Mouse (Mus musculus) embryo, embryonic 9.5 days (tissue): ENCODE measurements at regions not wholly inside any gene's neighbourhood (a gene's known extent, or its start where the extent isn't known, plus 50 kb on each side); places are given as distances from the start of the nearest gene placed in this dataset.

Experiments
- DNase-seq: peaks from one replicate; pipeline ENCODE4 v3.0.0-alpha.2; 2017; ENCODE audit errors: extremely low spot score

DNA sequence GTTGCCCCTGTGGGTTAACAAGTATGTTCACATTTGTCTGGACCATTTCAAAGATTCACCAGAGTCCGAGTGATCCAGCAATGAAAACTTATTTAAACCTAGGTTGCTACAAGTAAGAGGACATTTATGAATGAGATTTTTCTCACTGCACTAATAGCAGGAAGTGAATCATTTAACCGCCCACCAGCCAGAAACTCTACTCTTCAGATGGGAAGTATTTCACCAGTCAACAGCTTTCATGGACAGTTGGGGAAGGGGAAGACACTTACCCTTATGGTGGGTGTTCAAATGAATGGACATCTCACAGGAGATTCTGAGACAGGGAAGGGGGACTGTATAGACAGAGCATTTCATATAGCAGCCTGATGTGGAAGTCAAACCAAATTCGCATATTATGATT is 113.7 kb upstream of the Cd180 start:
- no peak for DNase-seq

DNA sequence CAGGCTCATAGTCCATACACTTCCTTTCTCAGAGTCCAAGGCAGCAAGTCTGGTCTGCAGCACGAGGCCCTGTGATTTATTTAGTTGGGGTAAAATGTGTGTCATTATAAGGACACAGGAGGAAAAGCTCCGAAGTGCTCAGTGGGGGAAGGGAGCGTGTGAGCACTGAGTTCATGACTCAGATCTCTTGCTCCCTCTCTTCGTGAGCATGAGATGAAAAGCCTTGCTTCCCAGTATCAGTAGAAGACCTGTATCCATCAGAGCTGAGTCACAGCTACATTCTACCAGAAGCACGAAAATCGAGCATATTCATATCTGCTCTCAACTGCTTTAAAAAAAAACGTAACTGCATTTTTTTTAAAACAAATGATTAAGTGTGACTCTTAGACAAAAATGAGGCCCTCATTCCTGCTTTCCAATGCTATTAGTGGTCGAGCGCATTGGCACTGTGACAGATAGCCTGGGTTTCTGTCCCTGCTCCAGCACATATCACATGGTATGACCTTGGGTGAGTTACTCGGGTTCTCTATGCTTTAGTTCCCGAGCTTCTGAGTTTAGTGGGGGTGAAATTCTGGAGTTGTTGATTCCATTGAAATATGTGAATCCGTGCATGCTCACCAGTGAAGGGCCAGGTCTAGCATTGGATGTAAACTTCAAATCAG is 109.2 kb upstream of the Cd180 start:
- DNase-seq: no peak

DNA sequence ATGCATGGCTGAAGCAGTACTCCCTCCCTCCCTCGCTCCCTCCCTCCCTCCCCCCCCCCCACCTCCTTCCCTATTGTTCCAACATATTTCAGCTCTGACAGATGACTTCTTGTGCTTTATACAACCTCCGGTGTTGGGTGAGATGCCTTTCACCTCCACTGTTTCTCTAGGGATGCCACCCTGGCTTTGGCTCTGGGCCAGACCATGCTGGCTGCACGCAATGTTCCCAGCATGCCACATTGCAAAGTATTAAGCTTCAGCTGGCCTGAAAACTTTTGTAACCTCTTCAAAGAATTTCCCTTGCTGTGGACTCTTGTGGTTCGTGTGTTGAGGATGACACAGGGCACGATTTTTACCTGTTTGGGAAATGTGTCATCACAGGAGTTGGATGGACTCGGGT is 107.1 kb upstream of the Cd180 start:
- DNase-seq: no peak

DNA sequence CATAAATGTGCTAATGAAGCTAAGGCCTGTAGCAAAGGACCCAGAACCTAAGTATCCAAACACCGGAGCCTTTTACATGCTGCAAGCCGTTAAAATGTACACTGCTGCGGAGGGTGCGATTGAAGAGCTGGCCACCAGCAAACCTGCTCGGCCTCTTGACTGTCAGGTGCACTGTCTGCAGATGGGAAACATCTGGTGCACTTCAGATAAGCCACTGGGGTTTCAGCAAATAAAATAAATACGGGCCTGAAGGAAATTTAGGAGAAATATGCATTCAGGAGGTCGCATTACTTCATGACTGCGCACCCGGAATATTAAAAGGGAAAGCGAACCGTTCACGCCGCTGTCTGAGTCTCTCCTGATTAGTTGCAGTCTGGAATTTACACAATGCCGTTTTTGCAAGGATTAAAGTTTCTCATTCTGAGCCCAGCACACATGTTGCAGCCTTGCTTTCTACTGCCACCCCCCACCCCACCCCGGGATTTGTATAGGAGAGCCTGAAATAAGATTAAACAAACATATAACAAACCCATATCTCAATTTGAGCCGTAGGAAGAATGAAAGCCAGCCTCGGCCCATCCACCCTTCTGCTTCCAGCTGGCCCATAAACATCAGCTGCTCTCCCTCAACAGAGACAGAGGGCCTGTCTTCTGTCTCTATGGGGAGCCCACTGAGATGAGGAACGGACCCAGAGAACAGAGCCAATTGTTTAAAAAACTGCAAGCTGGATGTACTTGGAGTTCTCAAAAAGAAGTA is 103.5 kb upstream of the Cd180 start:
- no peak for DNase-seq

DNA sequence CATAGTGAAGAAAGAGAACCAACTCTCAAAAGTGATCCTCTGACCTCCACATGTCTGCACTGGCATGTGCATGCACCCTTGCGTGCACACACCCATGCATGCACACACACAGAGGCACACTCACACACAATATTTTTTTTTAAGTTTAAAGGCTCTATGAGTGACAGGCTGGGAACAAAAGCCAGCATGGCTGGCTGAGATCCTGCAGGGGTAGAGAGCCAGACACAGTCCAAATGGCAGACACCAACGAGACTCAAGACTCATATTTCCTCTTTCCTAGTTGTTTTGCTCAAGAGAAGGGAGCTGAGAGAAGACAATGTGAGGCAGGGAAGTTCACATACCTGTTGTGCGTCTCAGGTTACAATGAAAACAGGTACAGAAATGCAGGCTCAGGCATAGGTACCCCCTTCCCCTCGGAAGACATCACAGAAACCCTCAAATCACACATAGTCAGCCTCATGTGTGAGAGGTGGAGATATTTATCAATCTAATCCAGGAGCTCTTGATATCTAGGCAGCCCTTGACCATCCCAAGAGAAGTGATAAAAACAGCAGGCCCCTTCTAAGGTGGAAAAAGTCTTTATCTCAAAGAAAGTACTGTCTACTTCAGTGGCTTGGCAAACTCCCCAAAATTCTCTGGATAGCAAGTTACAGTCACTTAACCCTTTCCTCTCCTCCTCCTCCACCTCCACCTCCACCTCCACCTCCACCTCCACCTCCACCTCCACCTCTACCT is 101.4 kb upstream of the Cd180 start:
- DNase-seq: no peak

DNA sequence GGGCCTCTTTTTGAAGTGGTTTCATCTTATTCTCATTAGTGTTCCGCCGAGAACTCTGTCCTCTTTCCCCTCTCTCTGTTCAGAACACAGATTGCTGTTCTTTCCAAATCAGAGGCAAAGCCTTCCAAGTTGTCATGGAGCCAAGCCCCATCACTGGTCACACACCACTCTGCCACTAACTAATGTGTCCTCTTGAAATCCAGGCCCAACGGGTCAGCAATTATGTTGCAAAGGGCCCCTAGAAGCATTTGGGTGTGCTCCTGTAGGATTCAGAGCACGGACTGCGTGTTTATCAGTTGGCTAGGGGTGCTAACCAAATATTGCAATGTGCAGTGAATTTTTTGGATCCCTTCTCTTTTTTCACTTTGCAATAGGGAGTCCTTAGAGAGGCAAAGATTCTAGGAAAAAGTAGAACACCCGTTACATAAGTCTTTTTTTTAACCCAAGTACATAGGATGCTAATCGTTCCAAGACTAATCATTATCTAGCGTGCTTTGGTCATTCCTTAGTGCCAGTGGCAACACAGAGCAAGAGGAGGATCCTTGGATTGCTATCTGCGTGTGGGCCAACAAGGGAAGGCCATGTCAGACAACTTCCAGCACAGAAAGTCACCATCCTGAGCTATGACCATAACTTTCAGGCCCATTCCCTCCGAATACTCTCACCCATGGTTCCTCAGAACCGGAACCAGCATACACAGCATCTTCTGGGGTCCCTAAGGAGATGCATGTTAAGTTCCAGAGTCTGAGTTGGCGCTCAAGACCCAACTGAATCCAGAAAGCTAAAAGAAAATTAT is 99.8 kb upstream of the Cd180 start:
- DNase-seq: no peak

DNA sequence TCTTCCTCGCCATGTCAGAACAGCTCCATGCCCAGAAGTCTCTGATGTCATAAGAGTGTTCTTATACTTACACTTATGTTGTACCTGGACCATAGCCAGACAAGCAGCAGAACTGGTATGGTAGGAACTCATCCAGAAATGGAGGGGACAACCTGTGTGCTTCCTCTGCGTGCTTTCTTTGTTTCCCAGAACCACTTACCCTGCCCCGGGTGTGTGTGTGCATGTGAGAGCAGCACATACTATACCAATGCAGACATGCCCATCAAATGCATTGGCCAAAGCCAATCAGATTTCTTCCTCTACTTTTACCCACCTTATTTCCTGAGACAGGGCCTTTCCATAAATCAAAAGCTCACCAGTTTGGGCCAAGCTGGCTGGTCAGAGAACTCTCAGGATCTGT is 99.2 kb upstream of the Cd180 start:
- no peak for DNase-seq

DNA sequence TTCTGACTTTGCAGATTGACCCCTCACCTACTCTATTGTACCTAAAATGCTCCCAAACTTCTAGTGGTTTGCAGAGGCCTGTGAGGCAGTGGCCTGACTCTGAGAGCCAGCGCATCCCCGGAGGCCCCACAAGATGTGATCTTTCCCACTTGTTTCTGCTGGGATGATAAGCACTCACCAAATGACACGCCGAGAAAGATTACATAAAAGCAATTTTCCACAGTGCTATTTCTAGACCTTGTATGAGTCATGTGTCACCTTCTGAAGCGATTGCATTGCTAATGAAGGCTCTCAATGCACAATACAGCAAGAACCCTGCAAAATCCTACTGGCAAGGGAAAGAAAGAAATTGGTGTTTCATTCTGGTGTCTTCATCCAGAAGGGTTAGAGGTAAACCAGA is 97.8 kb upstream of the Cd180 start:
- no peak for DNase-seq

DNA sequence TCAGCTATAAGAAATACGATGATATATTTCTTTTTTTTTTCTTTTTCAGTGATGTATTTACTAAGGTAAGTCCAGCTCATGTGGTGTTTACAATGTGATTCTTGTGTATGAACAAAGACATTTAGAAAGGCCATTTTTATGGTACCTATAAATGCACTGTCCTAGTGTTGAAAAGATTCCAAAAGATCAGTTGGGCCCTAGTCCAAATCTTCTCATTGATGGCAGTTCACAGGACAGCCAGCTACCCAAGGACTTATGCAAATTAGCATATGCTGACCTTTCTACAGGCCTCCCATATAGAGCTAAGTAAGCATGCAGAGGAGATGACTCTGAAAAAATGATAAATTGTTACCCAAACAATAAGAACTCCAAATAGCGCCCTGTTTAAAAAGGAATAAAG is 97.3 kb upstream of the Cd180 start:
- no peak for DNase-seq

DNA sequence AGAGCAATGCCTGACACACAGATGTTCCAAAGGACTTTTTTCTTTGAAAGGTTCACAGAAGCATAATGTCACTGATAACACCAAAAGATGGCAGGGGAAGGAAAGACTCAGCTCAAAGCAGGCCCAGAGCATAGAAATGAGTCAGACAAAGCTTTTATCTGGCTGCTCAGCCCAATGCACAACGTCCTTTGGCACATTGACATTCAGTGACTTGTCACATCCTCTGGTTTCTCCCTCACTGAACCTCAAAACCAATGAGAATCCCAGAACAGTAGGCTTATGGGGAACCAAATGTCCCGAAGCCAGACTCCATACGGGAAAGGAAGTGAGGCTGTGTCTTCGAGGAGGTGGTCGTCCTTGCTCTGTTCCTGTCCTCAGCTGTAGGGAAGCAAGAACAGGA is 95.2 kb upstream of the Cd180 start:
- no peak for DNase-seq

DNA sequence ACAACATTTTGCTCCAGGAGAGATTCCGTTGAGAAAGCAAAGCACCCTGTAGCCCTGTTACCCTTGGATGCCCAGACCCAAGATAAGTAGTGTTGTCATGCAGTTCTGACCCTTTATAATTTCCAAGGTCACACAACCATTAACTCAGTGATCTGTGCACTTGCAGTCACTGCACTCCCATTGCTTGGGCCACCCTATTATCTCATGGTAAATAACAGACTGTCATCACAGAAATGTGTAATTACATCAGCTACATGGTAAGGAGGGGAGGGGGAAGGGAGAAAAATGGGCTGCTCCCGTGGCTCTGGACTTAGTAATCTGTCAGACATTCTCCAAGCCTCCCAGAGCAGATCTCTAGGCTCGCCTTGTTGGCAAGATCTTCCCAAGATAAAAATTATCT is 93.8 kb upstream of the Cd180 start:
- no peak for DNase-seq

DNA sequence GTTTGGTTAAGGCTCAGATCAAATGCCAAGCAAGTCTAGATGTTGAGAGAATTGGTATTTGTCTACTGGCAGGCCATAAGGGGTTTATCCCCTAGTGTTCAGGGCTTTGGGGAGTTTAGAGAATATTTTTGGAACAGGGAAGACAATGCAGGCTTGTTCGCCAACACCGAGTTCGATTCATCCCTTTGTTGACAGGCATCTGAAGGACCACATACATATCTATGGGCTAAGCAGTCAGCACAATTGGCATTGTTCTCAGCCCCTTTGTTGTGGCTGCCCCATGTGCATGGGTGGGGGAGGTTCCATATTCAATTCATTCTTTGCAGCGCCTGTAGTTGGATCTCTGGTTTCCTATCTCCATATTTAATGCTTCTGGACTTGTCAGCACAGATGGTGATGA is 93.3 kb upstream of the Cd180 start:
- DNase-seq: no peak

DNA sequence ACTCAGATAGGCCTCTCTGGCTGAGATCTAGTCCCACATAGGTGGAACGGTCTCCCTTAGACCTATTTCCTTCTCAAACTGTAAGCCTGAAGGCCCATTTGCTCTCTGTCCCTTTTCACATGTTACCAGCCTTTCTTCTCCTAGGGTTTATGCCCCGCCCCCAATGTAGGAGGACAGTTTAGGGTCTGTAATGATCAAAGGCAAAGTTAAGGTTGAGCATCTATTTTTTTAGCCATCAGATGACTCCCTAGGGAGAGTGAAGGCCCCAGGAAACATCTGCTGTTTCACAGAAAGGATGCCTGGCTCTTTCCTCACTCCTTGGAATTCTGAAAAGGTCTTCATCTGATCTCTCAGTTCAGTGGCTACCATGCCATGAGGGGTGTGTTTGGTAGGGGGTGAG is 68.9 kb upstream of the Cd180 start:
- DNase-seq: no peak

DNA sequence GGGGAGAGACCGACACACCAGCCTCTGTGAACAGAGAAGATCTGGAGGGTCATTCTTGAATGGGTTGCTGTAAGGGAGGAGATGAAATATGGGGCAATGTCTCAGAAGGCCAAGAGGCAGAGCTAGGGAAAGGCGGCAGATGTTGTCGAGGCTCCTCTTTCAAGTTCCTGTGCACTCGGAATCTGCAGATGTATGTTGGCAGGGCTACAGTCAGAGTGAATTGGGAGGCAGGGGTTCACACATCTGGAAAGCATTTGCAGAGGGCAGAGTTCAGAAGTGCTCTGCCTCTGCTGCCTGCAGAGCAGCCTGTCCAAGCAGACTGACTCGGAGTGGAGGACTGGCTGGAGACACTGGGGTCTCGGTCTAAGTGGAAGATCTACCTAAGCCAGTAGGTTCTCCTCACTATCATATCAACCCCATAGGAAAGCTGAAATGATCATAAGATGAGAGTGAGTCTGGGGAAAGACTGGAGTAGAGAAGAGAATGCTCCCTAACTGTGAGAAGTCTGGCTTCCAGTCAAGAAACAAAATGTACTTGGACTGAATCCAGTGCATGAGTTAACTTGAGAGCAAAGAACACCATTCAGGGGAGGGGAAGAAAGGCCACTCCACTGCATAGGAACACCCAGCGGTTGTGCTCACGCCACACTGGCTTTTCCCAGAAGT is 68.1 kb upstream of the Cd180 start:
- peak; percentile 68 for DNase-seq

DNA sequence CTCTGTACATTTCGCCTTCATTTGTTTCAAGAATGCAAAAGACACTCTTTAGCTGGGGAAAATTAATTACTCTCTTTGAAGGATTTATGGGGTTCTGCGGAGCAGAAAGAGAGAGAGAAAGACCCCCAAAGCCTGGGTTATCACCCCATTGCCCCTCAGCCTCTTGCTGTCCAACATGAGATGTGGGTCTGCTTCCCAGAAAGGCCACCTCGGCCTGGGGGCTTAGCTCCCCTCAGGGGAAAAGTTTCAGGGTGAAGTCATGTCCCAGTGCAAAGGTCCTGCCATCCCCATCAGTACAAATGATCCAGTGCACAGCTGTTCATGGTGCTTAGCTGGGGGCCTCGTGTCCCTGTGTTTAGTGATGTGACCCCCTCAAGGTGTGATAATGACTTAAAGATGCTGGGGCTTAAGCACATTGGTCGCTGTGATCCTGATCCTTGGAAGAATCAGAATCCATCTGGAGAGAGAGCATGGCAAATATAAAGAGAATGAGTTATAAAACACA is 67.5 kb upstream of the Cd180 start:
- DNase-seq: peak; percentile 33

DNA sequence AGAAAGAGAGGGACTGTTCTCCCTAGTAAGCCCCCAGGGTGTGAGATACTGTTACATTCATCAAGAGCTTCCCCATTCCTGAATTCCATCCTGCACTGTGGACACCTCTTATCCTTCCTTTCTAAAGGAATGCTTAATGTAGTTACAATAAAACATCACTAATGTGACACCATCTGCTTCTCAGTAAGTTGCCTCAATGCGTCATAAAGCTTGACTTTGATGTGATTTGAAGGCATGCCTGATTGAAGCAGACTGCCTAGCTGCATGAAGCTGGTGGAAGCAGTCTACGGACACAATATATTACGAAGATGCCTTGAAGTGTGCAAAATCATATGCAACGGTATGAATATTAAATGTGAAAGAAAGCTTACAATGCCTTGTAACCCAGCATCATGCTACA is 65.6 kb upstream of the Cd180 start:
- DNase-seq: no peak

DNA sequence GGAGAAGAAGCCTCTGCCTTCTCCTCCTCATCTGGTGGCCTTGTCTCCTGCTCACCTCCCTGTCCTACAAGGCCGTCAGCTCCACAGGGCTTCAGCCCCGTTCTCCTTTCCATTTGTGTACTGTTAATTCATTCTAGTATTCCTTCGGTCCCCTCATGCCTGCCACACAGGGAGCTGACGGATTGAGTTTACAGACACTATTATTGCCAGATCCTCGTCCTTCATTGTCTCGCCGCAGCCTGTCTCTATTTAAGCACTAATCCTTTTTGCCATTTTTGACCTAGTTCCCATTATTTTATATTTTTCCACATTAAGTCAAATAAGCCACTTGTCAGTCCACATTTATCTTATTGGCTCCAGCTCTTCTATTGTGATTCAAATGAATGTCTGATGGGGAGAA is 64.2 kb upstream of the Cd180 start:
- no peak for DNase-seq

DNA sequence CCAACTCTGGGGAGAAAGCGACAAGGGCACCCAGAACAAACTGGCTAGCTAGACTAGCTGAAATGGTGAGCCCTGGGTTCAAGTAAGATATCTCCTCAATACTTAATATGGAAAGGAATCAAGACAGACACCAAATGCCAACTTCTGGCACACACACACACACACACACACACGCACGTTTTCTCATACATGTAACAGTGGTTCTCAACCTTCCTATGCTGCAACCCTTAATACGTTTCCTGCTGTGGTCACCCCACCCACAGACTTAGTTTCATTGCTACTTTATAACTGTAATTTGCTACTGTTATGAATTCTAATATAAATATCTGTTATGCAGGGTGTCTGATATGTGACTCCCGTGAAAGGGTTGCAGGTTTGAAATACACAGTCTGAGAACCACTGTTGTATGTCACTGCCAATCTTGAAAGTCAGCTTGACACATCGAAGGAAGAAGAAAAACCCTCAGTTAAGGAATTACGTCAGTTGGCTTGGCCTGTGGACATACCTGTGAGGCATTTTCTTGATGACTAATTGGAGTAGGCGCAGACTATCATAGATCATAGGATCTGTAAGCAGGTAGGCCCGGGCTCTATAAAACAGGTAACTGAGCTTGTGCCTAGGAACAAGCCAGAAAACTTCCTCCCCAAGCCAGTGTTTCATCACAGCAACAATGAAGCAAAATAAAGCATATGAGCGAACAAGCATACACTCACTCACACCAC is 59.0 kb upstream of the Cd180 start:
- DNase-seq: no peak

DNA sequence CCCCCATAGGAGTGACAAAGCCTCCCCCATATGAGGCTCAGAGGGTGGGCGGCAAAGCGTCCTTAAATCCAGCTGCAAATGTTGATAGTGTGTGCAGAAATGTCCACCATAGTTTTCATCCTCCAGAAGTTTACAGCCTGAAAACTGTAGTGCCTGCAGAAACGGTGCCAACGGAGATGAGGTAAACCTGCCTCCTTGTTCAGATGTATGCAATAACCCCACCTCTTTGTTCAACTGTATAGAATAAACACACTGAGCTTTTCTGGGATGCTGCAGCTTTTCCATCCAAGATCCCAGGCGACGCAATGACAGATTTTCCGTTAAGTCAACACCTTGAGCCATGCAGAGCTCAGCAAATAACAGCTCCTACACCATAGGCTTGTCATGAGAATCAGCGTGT is 57.3 kb upstream of the Cd180 start:
- no peak for DNase-seq

DNA sequence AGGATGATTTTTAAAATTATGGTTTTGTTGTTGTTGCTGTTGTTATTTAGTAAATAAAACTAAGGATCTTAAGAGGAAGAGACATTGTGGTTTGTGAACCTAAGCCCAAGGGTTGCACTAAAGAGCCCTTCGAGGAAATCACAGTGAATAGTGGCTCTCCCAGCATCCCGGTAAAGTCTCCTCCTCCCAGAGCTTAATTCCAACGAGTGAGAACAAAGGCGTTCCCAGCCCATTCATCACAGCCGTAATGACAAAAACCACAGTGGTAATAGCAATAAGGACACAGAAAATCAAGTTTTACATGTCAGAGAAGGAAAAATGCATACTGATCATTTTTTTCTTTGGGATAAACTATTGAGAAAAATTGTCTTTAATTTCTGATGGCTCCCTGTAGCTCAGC is 56.3 kb upstream of the Cd180 start:
- DNase-seq: no peak

DNA sequence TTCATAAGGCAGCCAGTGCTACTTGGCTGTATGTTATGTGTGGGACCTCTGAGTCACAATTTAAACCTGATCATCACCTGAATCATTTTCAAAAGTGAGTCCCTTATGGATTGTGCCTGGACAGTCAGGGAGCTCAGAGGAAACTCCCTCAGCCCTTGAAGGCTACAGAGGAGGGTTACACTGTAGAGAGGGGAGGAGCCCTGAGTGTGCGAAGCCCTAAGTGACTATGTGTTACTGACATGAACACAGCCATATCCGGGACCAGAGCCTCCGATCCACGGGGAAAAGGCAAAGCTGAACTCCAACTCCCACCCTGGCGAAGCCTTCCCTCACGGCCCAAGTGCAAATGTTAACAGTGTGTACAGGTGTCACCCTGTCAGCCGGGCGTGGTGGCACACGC is 53.7 kb upstream of the Cd180 start:
- no peak for DNase-seq
